Mouse (Mus musculus): Measurements from ENCODE around the gene Ap3b1. TPM values are rescaled to one million over a fixed set of nuclear protein-coding genes. Genes with fewer than 3 reads are reported as not detected.

Gene Ap3b1
- polyA plus RNA-seq, 1 experiment, result 79.3 TPM

DNA sequence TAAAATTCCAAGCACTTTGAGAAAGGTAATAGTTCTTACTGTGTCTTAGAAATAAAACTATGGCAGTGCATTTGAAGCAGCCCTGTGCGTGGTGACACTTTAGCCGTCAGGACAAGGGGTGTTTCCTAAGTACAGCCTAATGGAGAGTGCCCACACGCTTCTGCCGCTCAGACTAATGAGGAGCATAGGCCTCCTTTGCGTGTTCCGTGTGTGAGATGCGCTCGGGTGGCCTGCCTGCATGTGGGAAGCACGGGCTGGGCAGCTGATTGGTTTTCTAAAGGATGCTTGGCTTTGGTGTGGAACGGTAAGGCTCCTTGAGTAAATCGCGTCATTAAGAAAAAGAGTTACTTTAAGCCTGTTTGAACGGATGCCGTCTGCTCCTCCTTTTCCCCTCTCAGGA is 206.4 kb downstream of the Ap3b1 start:
- Histone ChIP-seq H3K27me3 (ENCODE audit: control insufficient read depth, insufficient read depth, low read length, poor library complexity, severe bottlenecking) (no peaks in the 10 kb centered on the region), H3K36me3 (ENCODE audit: control insufficient read depth, insufficient read depth, low read length, poor library complexity, severe bottlenecking) (0 out of 2 replicates have a peak, but pooled peaks cover 5% of the 10 kb centered on the region), H3K4me1 (ENCODE audit: control insufficient read depth, insufficient read depth, low read length) (no peaks in the 10 kb centered on the region), H3K9ac (ENCODE audit: low read depth, poor library complexity, severe bottlenecking) (no peak overlapping the region), H3K4me3 (ENCODE audit: low read depth, low read length) (no peak overlapping the region), H3K27ac (ENCODE audit: insufficient read depth, low read length) (no peak overlapping the region), H3K9me3 (replicated peaks; ENCODE audit: control insufficient read depth, insufficient read depth, low read length, poor library complexity, severe bottlenecking) (no peaks in the 10 kb centered on the region)
- TF ChIP-seq EP300 (IDR thresholded peaks at IDR 0.05; ENCODE audit: insufficient read depth, low read depth, low read length) (no peak), POLR2A (IDR thresholded peaks at IDR 0.05; ENCODE audit: insufficient read depth, low read length) (no peak), CTCF (IDR thresholded peaks at IDR 0.05; ENCODE audit: low read depth, low read length) (no peak)

DNA sequence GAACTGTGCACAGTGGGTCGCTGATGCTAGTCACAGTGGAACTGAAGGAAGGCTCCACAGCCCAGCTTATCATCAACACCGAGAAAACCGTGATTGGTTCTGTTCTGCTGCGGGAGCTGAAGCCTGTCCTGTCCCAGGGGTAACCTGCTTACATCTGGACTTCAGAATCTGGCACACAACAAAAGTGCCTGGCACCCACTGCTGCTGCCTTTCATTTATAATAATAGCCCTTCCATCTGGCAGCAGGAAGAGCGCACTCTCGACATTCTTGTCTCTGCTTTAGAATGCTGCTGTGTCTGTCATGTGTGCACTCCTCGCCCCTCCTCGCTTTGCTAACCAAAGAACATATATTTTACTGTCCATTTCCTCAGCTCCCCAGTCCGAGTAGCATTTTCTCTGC is 206.9 kb downstream of the Ap3b1 start:
- Histone ChIP-seq H3K36me3 (ENCODE audit: control insufficient read depth, insufficient read depth, low read length, poor library complexity, severe bottlenecking) (0 out of 2 replicates have a peak, but pooled peaks cover 5% of the 10 kb centered on the region), H3K27me3 (ENCODE audit: control insufficient read depth, insufficient read depth, low read length, poor library complexity, severe bottlenecking) (no peaks in the 10 kb centered on the region), H3K4me1 (ENCODE audit: control insufficient read depth, insufficient read depth, low read length) (no peaks in the 10 kb centered on the region), H3K9ac (ENCODE audit: low read depth, poor library complexity, severe bottlenecking) (no peak overlapping the region), H3K27ac (ENCODE audit: insufficient read depth, low read length) (no peak overlapping the region), H3K9me3 (replicated peaks; ENCODE audit: control insufficient read depth, insufficient read depth, low read length, poor library complexity, severe bottlenecking) (no peaks in the 10 kb centered on the region), H3K4me3 (ENCODE audit: low read depth, low read length) (no peak overlapping the region)
- no peak for TF ChIP-seq POLR2A (IDR thresholded peaks at IDR 0.05; ENCODE audit: insufficient read depth, low read length)
- TF ChIP-seq CTCF (IDR thresholded peaks at IDR 0.05; ENCODE audit: low read depth, low read length), result no peak
- no peak for TF ChIP-seq EP300 (IDR thresholded peaks at IDR 0.05; ENCODE audit: insufficient read depth, low read depth, low read length)

DNA sequence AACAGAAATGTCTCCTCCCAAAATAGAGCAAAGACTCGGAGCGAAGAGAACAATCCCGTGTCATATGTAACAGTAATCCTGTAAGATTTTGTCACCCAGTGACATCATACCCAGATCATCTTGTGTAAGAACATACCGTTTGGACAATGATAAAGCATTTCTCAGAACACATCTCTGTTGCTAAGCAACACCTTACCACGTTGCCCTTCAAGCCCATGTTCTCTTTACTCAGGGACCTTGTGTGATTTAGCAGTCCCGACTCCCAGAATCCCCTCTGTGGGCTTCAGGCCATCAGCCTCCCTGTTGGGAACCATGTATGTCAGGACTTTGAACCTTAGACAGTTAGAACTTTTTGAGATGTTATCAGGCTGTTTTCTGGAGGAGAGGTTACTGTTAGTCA is 209.0 kb downstream of the Ap3b1 start:
- 0 out of 2 replicates have a peak, but pooled peaks cover 5% of the 10 kb centered on the region for H3K36me3 ChIP-seq (ENCODE audit: control insufficient read depth, insufficient read depth, low read length, poor library complexity, severe bottlenecking)
- no peak overlapping the region for H3K27ac ChIP-seq (ENCODE audit: insufficient read depth, low read length)
- no peak overlapping the region for H3K9ac ChIP-seq (ENCODE audit: low read depth, poor library complexity, severe bottlenecking)
- H3K4me1 ChIP-seq (ENCODE audit: control insufficient read depth, insufficient read depth, low read length), result no peaks in the 10 kb centered on the region
- no peak overlapping the region for H3K4me3 ChIP-seq (ENCODE audit: low read depth, low read length)
- no peak for TF ChIP-seq EP300 (IDR thresholded peaks at IDR 0.05; ENCODE audit: insufficient read depth, low read depth, low read length)
- TF ChIP-seq CTCF (IDR thresholded peaks at IDR 0.05; ENCODE audit: low read depth, low read length), result no peak
- no peak for TF ChIP-seq POLR2A (IDR thresholded peaks at IDR 0.05; ENCODE audit: insufficient read depth, low read length)
- no peaks in the 10 kb centered on the region for H3K27me3 ChIP-seq (ENCODE audit: control insufficient read depth, insufficient read depth, low read length, poor library complexity, severe bottlenecking)
- no peaks in the 10 kb centered on the region for H3K9me3 ChIP-seq (replicated peaks; ENCODE audit: control insufficient read depth, insufficient read depth, low read length, poor library complexity, severe bottlenecking)

DNA sequence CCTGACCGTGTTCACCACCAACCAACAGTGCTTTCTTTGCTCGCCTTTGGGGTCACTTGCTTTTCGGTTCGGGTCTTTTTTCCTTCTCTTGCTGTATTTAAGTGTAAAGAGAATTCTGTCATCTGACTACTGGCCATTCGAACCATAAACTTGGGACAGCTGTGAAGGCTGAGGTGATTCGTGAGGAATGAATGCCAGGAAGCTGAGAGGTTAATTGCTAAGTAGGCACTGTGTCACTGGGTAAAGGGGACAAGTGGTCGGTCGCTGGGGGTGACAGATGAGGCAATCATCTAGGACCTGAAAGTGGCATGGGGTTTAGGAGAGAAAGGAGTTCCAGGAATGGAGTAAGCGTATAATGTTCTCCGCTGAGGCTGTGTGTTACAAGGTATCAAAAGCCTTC is 212.2 kb downstream of the Ap3b1 start:
- Histone ChIP-seq H3K4me1 (ENCODE audit: control insufficient read depth, insufficient read depth, low read length) (peaks cover 3% of the 10 kb centered on the region), H3K27me3 (ENCODE audit: control insufficient read depth, insufficient read depth, low read length, poor library complexity, severe bottlenecking) (no peaks in the 10 kb centered on the region), H3K9me3 (replicated peaks; ENCODE audit: control insufficient read depth, insufficient read depth, low read length, poor library complexity, severe bottlenecking) (no peaks in the 10 kb centered on the region), H3K36me3 (ENCODE audit: control insufficient read depth, insufficient read depth, low read length, poor library complexity, severe bottlenecking) (no peaks in the 10 kb centered on the region), H3K27ac (ENCODE audit: insufficient read depth, low read length) (no peak overlapping the region), H3K9ac (ENCODE audit: low read depth, poor library complexity, severe bottlenecking) (no peak overlapping the region), H3K4me3 (ENCODE audit: low read depth, low read length) (no peak overlapping the region)
- TF ChIP-seq EP300 (IDR thresholded peaks at IDR 0.05; ENCODE audit: insufficient read depth, low read depth, low read length) (no peak), POLR2A (IDR thresholded peaks at IDR 0.05; ENCODE audit: insufficient read depth, low read length) (no peak), CTCF (IDR thresholded peaks at IDR 0.05; ENCODE audit: low read depth, low read length) (no peak)

DNA sequence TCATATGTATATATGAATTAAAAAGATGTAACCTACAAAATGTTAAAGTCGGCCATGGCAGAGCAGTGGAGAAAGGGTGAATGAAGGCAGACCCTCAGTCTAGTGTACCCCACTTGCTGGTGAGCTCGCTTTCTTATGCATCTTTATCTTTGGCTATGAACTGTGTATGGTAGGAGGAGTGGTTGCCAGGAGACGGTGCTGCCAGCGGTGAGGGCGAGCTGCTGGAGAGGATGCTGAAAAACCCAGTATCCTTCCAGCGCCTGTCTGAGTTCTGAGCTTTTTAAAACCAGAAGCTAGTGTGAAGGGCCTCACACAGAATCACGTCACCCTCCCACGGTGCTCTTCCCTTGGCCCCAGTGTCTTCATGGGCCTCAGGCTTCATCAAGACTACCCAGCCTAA is 214.6 kb downstream of the Ap3b1 start:
- H3K27ac ChIP-seq (ENCODE audit: insufficient read depth, low read length), result no peak overlapping the region
- no peaks in the 10 kb centered on the region for H3K27me3 ChIP-seq (ENCODE audit: control insufficient read depth, insufficient read depth, low read length, poor library complexity, severe bottlenecking)
- no peaks in the 10 kb centered on the region for H3K9me3 ChIP-seq (replicated peaks; ENCODE audit: control insufficient read depth, insufficient read depth, low read length, poor library complexity, severe bottlenecking)
- H3K4me1 ChIP-seq (ENCODE audit: control insufficient read depth, insufficient read depth, low read length), result peaks cover 3% of the 10 kb centered on the region
- H3K9ac ChIP-seq (ENCODE audit: low read depth, poor library complexity, severe bottlenecking), result no peak overlapping the region
- TF ChIP-seq POLR2A (IDR thresholded peaks at IDR 0.05; ENCODE audit: insufficient read depth, low read length) (no peak), EP300 (IDR thresholded peaks at IDR 0.05; ENCODE audit: insufficient read depth, low read depth, low read length) (no peak), CTCF (IDR thresholded peaks at IDR 0.05; ENCODE audit: low read depth, low read length) (no peak)
- H3K4me3 ChIP-seq (ENCODE audit: low read depth, low read length), result no peak overlapping the region
- no peaks in the 10 kb centered on the region for H3K36me3 ChIP-seq (ENCODE audit: control insufficient read depth, insufficient read depth, low read length, poor library complexity, severe bottlenecking)

DNA sequence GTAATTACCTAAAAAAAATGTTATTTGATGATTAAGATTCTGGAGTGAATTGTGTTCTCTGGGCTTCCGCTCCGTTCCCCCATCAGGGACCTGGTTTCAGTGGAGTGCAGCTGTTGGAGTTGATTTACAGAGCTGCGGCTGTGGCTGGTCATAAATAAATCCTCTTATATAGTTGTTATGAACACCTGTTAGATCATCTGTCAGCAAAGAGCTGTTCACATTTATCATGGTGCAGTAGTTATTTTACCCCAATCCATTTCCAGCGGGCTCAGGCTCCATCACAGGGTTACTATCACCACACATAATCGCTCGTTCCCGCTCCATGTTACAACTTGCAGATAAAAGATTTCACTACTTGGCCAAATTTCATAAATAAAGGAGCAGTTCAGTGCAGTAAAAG is 215.1 kb downstream of the Ap3b1 start:
- Histone ChIP-seq H3K9me3 (replicated peaks; ENCODE audit: control insufficient read depth, insufficient read depth, low read length, poor library complexity, severe bottlenecking) (no peaks in the 10 kb centered on the region), H3K9ac (ENCODE audit: low read depth, poor library complexity, severe bottlenecking) (no peak overlapping the region), H3K27me3 (ENCODE audit: control insufficient read depth, insufficient read depth, low read length, poor library complexity, severe bottlenecking) (no peaks in the 10 kb centered on the region), H3K36me3 (ENCODE audit: control insufficient read depth, insufficient read depth, low read length, poor library complexity, severe bottlenecking) (no peaks in the 10 kb centered on the region), H3K4me1 (ENCODE audit: control insufficient read depth, insufficient read depth, low read length) (peaks cover 3% of the 10 kb centered on the region), H3K4me3 (ENCODE audit: low read depth, low read length) (no peak overlapping the region), H3K27ac (ENCODE audit: insufficient read depth, low read length) (no peak overlapping the region)
- no peak for TF ChIP-seq CTCF (IDR thresholded peaks at IDR 0.05; ENCODE audit: low read depth, low read length)
- TF ChIP-seq EP300 (IDR thresholded peaks at IDR 0.05; ENCODE audit: insufficient read depth, low read depth, low read length), result no peak
- TF ChIP-seq POLR2A (IDR thresholded peaks at IDR 0.05; ENCODE audit: insufficient read depth, low read length), result no peak
